Mouse (Mus musculus): ENCODE results near the gene Letmd1. TPM values are rescaled to one million over a fixed set of nuclear protein-coding genes. Genes with fewer than 3 reads are reported as not detected.
"Not testable (repeated sequence)": the region's sequence is repeated elsewhere in the genome, so short reads cannot be mapped to it uniquely, and the experiment has no call there.

The Letmd1 gene
- polyA plus RNA-seq, 1 experiment from 2014 or later: 34.1 TPM

DNA sequence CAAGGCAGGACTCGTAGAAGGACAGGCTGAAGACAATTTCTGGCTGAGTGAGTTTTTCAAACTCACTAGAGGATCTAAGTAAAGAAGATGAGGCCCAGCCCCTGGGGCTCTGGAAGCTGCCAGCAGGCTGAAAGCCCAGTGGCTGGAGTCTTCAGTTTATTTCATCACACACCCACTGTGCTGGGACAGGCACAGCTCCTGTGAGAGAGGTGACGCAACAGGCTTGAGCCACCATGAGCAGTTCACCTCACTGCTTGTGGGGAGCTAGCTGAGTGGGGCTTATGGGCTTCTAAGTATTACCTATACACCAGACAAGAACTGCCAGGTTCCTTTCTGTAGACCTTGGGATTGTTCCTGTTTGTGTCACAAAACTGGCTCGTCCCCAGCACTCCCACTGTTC, 16.8 kb downstream of the Letmd1 start:
- Histone ChIP-seq H3K9ac (no peak overlapping the region), H3K27ac (no peak overlapping the region), H3K4me3 (no peak overlapping the region), H3K9me3 (no peaks in the 10 kb centered on the region), H3K27me3 (no peaks in the 10 kb centered on the region), H3K36me3 (peaks cover 90% of the 10 kb centered on the region), H3K4me1 (peaks cover 12% of the 10 kb centered on the region), H3K4me2 (replicated peaks) (no peak overlapping the region)
- no peak for ATAC-seq (ENCODE audit: low FRiP score, low read depth)
- WGBS: 84% methylated on average over 3 of the region's 3 CpGs

DNA sequence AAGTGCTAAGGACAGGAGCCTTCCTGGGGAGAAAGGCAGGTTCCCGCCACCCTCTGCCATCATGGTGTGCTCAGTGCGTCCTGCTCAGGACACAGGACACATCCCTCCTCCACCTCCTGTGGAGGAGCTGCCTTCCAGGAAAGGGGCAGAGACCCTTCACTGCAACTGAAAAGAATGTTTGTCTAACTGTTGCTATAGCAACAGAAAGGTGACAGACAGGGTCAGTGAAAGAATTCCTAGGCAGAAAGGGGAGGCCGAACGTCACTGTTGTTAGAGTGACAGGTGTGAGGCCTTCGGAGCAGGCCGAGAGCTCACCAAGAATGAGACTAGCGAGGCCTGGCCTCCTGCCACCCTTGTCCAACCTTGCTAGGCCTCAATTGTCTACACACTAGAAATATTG, 17.6 kb downstream of the Letmd1 start:
- Histone ChIP-seq H3K9ac (0 out of 2 replicates have a peak overlapping the region, but pooled peaks have one; percentile 31), H3K27ac (no peak overlapping the region), H3K36me3 (peaks cover 81% of the 10 kb centered on the region), H3K9me3 (no peaks in the 10 kb centered on the region), H3K27me3 (no peaks in the 10 kb centered on the region), H3K4me1 (peaks cover 21% of the 10 kb centered on the region), H3K4me3 (no peak overlapping the region), H3K4me2 (replicated peaks) (no peak overlapping the region)
- 73% methylated on average over 7 of the region's 7 CpGs for WGBS
- no peak for ATAC-seq (ENCODE audit: low FRiP score, low read depth)

DNA sequence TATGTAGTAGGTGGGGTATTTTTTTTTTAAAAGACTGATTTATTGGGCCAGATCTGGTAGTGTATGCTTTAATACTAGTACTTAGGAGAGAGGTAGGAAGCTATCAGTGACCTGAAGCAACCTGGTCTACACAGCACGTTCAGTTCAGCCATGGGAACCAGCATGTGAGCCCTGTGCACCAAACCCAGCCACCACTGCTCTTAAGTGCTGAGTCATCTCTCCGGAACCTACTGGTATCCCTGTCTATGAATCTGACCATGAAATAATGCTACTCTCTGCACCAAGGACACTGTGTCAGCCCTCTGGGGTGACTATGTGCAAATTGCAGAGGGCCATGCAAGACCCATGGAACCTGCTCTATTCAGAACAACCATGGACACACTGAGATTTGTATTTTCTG, 18.2 kb downstream of the Letmd1 start:
- Histone ChIP-seq H3K9me3 (no peaks in the 10 kb centered on the region), H3K4me1 (peaks cover 26% of the 10 kb centered on the region)

DNA sequence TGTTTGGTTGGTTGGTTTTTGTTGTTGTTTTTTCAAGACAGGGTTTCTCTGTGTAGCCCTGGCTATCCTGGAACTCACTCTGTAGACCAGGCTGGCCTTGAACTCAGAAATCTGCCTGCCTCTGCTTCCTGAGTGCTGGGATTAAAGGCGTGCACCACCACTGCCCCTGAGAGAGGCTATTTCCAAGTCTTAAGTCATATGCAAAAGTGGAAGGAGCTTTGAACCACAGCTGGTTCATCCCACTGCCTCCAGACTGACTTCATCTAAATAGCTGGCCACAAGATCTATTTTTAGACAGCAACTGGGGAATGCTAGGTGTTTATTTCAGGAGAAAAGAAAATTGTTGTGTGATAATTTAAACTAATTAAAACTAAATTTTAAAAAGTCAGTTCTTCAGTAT, 19.5 kb downstream of the Letmd1 start:
- H3K9ac ChIP-seq: not testable (repeated sequence)

More for the DNA sequence above, 18.2 kb downstream of the Letmd1 start:
- Histone ChIP-seq H3K27me3 (no peaks in the 10 kb centered on the region), H3K36me3 (peaks cover 75% of the 10 kb centered on the region), H3K9ac (no peak overlapping the region), H3K4me3 (no peak overlapping the region), H3K4me2 (replicated peaks) (no peak overlapping the region), H3K27ac (no peak overlapping the region)
- 88% methylated on average over 2 of the region's 2 CpGs for WGBS
- no peak for ATAC-seq (ENCODE audit: low FRiP score, low read depth)

DNA sequence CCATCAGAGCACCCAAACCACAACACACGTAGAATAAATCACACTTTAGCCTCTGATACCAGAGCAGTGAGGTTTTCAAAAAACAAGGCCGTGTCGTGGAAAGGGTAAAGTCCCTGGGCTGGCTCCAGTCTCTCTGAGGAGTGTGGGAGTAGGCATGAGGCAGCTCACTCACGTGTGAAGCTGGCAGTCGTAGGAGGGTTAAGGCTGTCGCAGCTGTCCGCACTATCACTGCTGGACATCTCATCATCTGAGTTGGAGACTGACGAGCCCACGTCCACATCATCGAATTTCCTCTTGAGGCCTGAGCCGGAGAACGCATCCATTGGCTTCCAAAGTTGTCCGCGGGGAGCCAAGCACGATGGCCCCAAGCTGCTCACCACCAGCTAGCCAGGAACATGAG, 20.4 kb downstream of the Letmd1 start:
- 89% methylated on average over 15 of the region's 15 CpGs for WGBS
- Histone ChIP-seq H3K4me3 (no peak overlapping the region), H3K27me3 (no peaks in the 10 kb centered on the region), H3K9me3 (no peaks in the 10 kb centered on the region), H3K4me1 (peaks cover 48% of the 10 kb centered on the region), H3K36me3 (peaks cover 54% of the 10 kb centered on the region), H3K27ac (no peak overlapping the region; the same call in 1 of the 2 replicates), H3K4me2 (replicated peaks) (no peak overlapping the region), H3K9ac (peak overlapping the region; percentile 39; the same call in 1 of the 2 replicates)
- no peak for ATAC-seq (ENCODE audit: low FRiP score, low read depth)

More for the DNA sequence above, 19.5 kb downstream of the Letmd1 start:
- H3K4me1 ChIP-seq: peaks cover 38% of the 10 kb centered on the region
- not testable (repeated sequence) for H3K4me3 ChIP-seq; H3K9me3 ChIP-seq; H3K27me3 ChIP-seq; H3K27ac ChIP-seq; ATAC-seq (ENCODE audit: low FRiP score, low read depth); H3K4me2 ChIP-seq (replicated peaks)
- WGBS: 85% methylated on average over 1 of the region's 1 CpGs
- peaks cover 64% of the 10 kb centered on the region for H3K36me3 ChIP-seq

DNA sequence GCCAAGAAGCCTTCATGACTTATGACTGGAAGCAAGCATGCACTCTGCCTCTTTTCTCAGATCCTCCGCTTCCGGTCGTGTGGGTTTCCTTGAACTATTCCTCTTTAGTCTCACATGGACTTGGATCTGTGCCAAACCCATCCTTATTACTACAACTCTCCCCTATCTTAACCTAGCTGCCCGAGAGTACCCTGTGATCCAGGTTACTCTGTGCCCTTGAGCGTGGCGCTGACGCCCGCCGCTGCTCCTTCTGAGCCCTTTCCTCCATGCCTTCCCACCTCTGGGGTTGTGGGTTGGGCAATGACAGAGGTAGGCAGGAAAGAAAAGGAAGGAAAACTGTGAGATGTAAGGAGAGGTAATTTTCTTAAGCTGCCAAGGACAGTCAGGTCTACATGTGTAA, 23.1 kb downstream of the Letmd1 start:
- no peaks in the 10 kb centered on the region for H3K9me3 ChIP-seq
- H3K36me3 ChIP-seq: peaks cover 27% of the 10 kb centered on the region
- no peak overlapping the region for H3K27ac ChIP-seq
- no peak overlapping the region for H3K4me3 ChIP-seq
- H3K4me2 ChIP-seq (replicated peaks): peak overlapping the region; percentile 81
- peaks cover 49% of the 10 kb centered on the region for H3K4me1 ChIP-seq
- no peak overlapping the region for H3K9ac ChIP-seq
- no peak for ATAC-seq (ENCODE audit: low FRiP score, low read depth)
- H3K27me3 ChIP-seq: no peaks in the 10 kb centered on the region
- WGBS: 78% methylated on average over 9 of the region's 9 CpGs

DNA sequence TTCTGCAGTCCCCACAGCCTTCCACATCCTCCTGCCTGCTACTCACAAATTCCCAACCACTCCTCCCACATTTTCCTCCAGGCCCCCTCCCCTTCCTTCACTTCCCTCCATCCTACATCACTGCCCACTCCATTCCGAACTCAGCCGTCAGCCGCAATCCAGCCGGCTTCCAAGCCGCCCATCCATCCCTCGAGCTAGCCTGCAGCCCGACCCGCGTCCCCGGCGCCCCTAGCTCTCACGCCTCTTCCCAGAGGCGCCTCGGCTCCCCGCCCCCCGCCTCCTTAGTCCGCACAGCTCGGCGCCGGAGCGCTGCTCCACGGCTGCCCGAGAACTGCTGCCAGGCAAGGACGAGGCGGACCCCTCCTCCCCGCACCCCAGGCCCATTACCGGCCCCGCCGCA, 25.8 kb downstream of the Letmd1 start:
- under 1% methylated on average over 28 of the region's 29 CpGs for WGBS
- ATAC-seq (ENCODE audit: low FRiP score, low read depth): peak; percentile 82
- no peaks in the 10 kb centered on the region for H3K27me3 ChIP-seq

DNA sequence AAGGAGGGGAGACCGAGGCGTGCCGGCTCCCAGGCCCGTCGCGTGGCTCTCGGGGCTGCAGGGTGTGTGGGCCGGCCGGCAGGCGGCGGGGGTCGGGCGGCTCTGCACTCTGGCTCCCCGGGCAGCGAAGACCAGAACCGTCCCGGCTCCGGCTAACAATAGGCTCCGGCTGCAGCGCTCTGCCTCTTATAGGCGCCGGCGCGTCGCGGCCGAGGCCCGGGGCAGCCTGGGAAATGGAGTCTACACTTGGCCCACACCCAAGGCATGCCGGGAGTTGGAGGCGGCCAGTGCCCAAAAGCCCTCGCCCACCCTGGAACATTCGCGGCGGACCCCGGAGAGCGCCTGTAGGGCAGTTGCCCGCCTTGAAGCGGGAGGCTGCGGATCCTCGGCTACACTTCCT, 26.3 kb downstream of the Letmd1 start, which contains the start of gene Csrnp2:
Csrnp2 (minus strand) TSS at position 387 of the 400 bp plus-strand sequence.
- Histone ChIP-seq H3K4me1 (peaks cover 41% of the 10 kb centered on the region), H3K4me3 (peak within 1 kb of the TSS; percentile 83), H3K9ac (peak within 1 kb of the TSS; percentile 96), H3K4me2 (replicated peaks) (peak within 1 kb of the TSS; percentile 81), H3K27ac (peak within 1 kb of the TSS; percentile 96), H3K27me3 (no peaks in the 10 kb centered on the region), H3K36me3 (no peaks in the 10 kb centered on the region), H3K9me3 (no peaks in the 10 kb centered on the region)
- under 1% methylated on average over 40 of the region's 40 CpGs for WGBS
- ATAC-seq (ENCODE audit: low FRiP score, low read depth): peak; percentile 98

More for the DNA sequence above, 25.8 kb downstream of the Letmd1 start:
- Histone ChIP-seq H3K9ac (peak overlapping the region; percentile 96), H3K4me3 (peak overlapping the region; percentile 83), H3K4me1 (peaks cover 46% of the 10 kb centered on the region), H3K9me3 (no peaks in the 10 kb centered on the region), H3K4me2 (replicated peaks) (peak overlapping the region; percentile 81), H3K27ac (peak overlapping the region; percentile 96), H3K36me3 (peaks cover 1% of the 10 kb centered on the region; the same call in 1 of the 2 replicates)

DNA sequence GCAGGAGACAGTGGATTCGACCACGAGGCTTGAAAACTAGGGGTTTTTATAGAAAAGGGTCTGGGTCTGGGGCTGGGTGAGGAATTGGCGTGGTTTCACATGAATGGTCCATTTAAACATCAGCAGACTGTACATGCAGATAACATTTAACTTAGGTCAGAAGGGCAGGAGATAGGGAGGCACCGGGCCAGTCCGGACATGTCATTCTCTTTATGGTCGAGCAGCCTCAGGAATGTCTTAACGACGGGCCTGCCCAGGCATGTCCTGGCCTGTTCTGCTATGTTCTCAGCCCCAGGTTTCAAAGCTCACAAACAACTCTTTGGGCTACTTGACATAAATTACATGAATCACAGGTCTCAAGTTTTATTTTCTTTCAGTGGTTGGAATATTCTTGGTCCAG, 30.7 kb downstream of the Letmd1 start:
- not testable (repeated sequence) for H3K4me1 ChIP-seq

DNA sequence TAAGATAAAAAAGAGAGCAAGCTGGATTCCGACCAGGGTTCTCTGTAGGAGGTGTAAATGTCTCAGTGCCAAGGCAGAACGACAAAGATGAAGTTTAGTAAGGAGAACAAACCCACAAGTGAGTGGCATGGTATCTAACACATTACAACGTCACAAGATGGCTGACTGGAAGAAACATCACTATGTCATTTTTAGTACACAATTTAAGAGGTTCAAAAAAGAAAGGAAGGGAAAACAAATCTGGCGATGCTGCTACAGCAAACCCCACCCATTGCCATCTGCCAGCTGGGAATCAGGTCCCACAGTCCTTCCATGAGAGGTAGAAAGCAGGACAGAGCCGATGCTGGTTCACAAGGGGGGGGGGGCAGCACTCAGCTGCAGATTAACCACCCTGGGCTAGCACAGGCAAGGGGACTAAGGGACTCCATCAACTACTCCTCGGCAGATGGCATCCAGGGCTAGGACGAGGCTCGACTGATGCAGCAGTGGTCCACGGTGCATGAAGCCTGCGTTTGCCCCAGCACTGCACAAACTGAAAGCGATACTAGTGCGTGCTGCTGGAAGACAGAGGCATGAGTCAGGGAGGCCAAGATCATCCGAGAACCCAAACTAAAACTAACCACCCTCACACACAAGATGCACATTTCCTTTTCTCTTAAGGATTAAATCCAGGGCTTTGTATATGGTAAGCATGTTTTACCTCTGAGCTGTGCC, 39.8 kb downstream of the Letmd1 start:
- WGBS: 89% methylated on average over 13 of the region's 13 CpGs
- no peaks in the 10 kb centered on the region for H3K27me3 ChIP-seq
- ATAC-seq (ENCODE audit: low FRiP score, low read depth): no peak
- H3K4me3 ChIP-seq: no peak overlapping the region
- no peaks in the 10 kb centered on the region for H3K9me3 ChIP-seq
- H3K36me3 ChIP-seq: peaks cover 88% of the 10 kb centered on the region
- no peaks in the 10 kb centered on the region for H3K4me1 ChIP-seq
- H3K9ac ChIP-seq: no peak overlapping the region
- H3K4me2 ChIP-seq (replicated peaks): no peak overlapping the region
- no peak overlapping the region for H3K27ac ChIP-seq

More for the DNA sequence above, 30.7 kb downstream of the Letmd1 start:
- H3K27ac ChIP-seq; H3K4me3 ChIP-seq; H3K9ac ChIP-seq; H3K9me3 ChIP-seq; ATAC-seq (ENCODE audit: low FRiP score, low read depth); H3K4me2 ChIP-seq (replicated peaks); H3K27me3 ChIP-seq: not testable (repeated sequence)
- peaks cover 14% of the 10 kb centered on the region for H3K36me3 ChIP-seq
- WGBS: 90% methylated on average over 8 of the region's 8 CpGs

DNA sequence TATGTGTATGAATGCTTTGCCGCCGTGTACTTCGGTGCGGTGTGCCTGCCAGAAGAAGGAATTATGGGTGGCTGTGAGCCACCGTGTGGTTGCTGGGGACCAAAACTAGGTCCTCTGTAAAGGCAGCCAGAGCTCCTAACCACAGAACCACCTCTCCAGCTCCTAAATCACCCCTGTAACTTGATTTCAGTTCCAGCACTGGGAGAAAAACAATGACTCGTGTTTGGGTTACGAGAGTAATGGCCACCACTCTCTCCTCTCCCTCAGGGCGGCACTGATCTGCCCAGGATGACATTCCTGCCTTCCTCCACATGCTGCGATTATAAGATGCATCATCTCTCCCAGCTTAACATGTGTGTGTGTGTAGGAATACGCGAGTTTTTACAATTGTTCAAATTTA, 41.2 kb downstream of the Letmd1 start:
- ATAC-seq (ENCODE audit: low FRiP score, low read depth): no peak

DNA sequence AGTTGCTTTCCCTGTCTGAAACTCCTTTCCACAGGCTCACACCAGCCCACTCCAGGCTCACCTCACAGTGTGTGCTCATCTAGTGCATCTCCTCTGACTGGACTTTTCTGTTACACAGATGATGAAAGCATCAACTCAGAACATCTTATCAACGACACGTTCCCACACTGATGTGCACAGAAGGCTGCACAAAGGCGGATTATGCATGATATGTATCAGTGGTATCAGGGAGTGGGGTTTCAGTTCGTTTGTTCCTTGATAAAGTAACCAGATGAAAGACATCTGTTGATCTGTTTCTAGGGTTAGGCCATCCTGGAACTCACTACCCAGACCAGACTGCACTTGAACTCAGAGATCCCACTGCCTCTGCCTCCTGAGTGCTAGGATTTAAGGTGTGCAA, 44.6 kb downstream of the Letmd1 start:
- Histone ChIP-seq H3K9me3 (no peaks in the 10 kb centered on the region), H3K36me3 (peaks cover 78% of the 10 kb centered on the region), H3K27ac (no peak overlapping the region), H3K4me2 (replicated peaks) (no peak overlapping the region), H3K4me1 (no peaks in the 10 kb centered on the region), H3K4me3 (no peak overlapping the region), H3K27me3 (no peaks in the 10 kb centered on the region), H3K9ac (no peak overlapping the region)
- 91% methylated on average over 4 of the region's 4 CpGs for WGBS
- no peak for ATAC-seq (ENCODE audit: low FRiP score, low read depth)

More for the DNA sequence above, 41.2 kb downstream of the Letmd1 start:
- Histone ChIP-seq H3K36me3 (peaks cover 88% of the 10 kb centered on the region), H3K4me2 (replicated peaks) (no peak overlapping the region), H3K9ac (no peak overlapping the region), H3K27me3 (no peaks in the 10 kb centered on the region), H3K4me1 (no peaks in the 10 kb centered on the region), H3K27ac (no peak overlapping the region), H3K9me3 (no peaks in the 10 kb centered on the region), H3K4me3 (no peak overlapping the region)
- 91% methylated on average over 11 of the region's 11 CpGs for WGBS

DNA sequence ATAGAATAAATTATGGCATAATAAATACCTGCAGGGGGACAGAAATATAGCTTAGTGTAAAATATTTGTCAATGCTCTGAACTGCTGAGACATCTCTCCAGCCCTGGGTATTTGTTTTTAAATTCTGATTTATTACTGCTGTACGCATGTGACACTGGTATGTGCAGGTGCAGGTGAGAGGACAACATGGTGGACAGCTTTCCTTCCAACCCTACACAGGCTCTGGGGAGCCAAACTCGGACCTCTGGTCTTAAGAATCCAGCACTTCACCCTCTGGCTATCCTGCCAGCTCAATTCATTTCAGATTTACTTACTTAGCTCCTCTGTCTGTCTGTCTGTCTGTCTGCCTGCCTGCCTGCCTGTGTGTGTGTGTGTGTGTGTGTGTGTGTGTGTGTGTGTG, 46.3 kb downstream of the Letmd1 start:
- Histone ChIP-seq H3K9ac (no peak overlapping the region), H3K9me3 (no peaks in the 10 kb centered on the region), H3K4me2 (replicated peaks) (no peak overlapping the region), H3K4me1 (no peaks in the 10 kb centered on the region), H3K27ac (no peak overlapping the region), H3K4me3 (no peak overlapping the region), H3K36me3 (peaks cover 82% of the 10 kb centered on the region), H3K27me3 (no peaks in the 10 kb centered on the region)
- ATAC-seq (ENCODE audit: low FRiP score, low read depth): no peak
- WGBS: 83% methylated on average over 2 of the region's 2 CpGs
